ENCODE assay signal across 8 mouse cellular contexts in the genomic region with DNA sequence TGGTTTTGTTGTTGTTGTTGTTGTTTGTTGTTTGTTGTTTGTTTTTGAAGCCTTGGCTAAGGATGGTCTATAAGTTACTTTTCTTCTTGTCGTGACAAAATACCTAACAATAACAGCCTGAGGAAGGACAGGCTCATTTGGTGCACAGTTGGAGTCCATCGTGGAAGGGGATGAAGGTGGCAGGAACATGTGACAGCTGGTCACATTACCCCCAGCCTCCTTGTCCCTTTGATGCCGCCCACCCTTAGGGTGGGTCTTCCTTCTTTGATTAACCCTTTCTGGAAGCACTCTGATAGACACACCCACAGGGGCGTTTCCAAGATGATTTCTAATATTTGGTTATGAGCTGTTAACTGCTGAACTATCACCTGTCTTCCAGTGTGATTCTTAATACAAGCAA. TPM values are rescaled to one million over a fixed set of nuclear protein-coding genes. Genes with fewer than 3 reads are reported as not detected.
DNase-seq lines count a peak whose midpoint lies in the region; ATAC-seq lines count a peak whose summit lies in the region.

No protein-coding gene starts in this region.

- H3K4me2 ChIP-seq in hindbrain, embryonic 13.5 days: no peak overlapping the region
- no peak overlapping the region for H3K4me2 ChIP-seq in midbrain, embryonic 12.5 days (replicated peaks)
- H3K4me2 ChIP-seq in intestine, embryonic 15.5 days (replicated peaks): no peak overlapping the region
- no peak overlapping the region for H3K4me2 ChIP-seq in midbrain, embryonic 16.5 days (ENCODE audit: low read length)

- no peaks in the 10 kb centered on the region for H3K36me3 ChIP-seq in hindbrain, embryonic 13.5 days
- no peaks in the 10 kb centered on the region for H3K36me3 ChIP-seq in hindbrain, embryonic 10.5 days
- no peaks in the 10 kb centered on the region for H3K36me3 ChIP-seq in midbrain, embryonic 12.5 days
- no peaks in the 10 kb centered on the region for H3K36me3 ChIP-seq in midbrain, embryonic 10.5 days
- H3K36me3 ChIP-seq in intestine, embryonic 15.5 days: no peaks in the 10 kb centered on the region
- H3K36me3 ChIP-seq in midbrain, embryonic 16.5 days (ENCODE audit: control insufficient read depth, insufficient read depth, low read length): no peaks in the 10 kb centered on the region

- no peak overlapping the region for H3K4me3 ChIP-seq in hindbrain, embryonic 13.5 days
- no peak overlapping the region for H3K4me3 ChIP-seq in hindbrain, embryonic 10.5 days
- no peak overlapping the region for H3K4me3 ChIP-seq in midbrain, embryonic 12.5 days
- H3K4me3 ChIP-seq in midbrain, embryonic 10.5 days: no peak overlapping the region
- H3K4me3 ChIP-seq in intestine, embryonic 15.5 days (replicated peaks): no peak overlapping the region
- no peak overlapping the region for H3K4me3 ChIP-seq in midbrain, embryonic 16.5 days (ENCODE audit: low read depth, low read length)

- H3K9ac ChIP-seq in hindbrain, embryonic 13.5 days: no peak overlapping the region
- no peak overlapping the region for H3K9ac ChIP-seq in midbrain, embryonic 12.5 days (replicated peaks)
- H3K9ac ChIP-seq in intestine, embryonic 15.5 days: no peak overlapping the region
- no peak overlapping the region for H3K9ac ChIP-seq in midbrain, embryonic 16.5 days (ENCODE audit: low read depth, low read length)

- ATAC-seq in hindbrain, embryonic 13.5 days (ENCODE audit: low FRiP score): peak; percentile 28; the same call in 1 of the 2 replicates
- ATAC-seq in midbrain, embryonic 12.5 days (ENCODE audit: low FRiP score, low read depth): peak; percentile 38; the same call in 1 of the 2 replicates
- ATAC-seq in intestine, embryonic 15.5 days: peak; percentile 45
- peak; percentile 32; the same call in 1 of the 2 replicates for ATAC-seq in midbrain, embryonic 16.5 days

- no peak overlapping the region for H3K27ac ChIP-seq in hindbrain, embryonic 13.5 days
- no peak overlapping the region for H3K27ac ChIP-seq in hindbrain, embryonic 10.5 days
- no peak overlapping the region for H3K27ac ChIP-seq in midbrain, embryonic 12.5 days (replicated peaks)
- H3K27ac ChIP-seq in midbrain, embryonic 10.5 days (replicated peaks): no peak overlapping the region
- H3K27ac ChIP-seq in intestine, embryonic 15.5 days: no peak overlapping the region
- H3K27ac ChIP-seq in midbrain, embryonic 16.5 days (ENCODE audit: low read length): no peak overlapping the region

- H3K27me3 ChIP-seq in hindbrain, embryonic 13.5 days: no peaks in the 10 kb centered on the region
- H3K27me3 ChIP-seq in hindbrain, embryonic 10.5 days (ENCODE audit: insufficient read depth, poor library complexity, severe bottlenecking): no peaks in the 10 kb centered on the region
- H3K27me3 ChIP-seq in midbrain, embryonic 12.5 days: no peaks in the 10 kb centered on the region
- H3K27me3 ChIP-seq in midbrain, embryonic 10.5 days (ENCODE audit: low read depth, poor library complexity, severe bottlenecking): no peaks in the 10 kb centered on the region
- H3K27me3 ChIP-seq in intestine, embryonic 15.5 days (replicated peaks): no peaks in the 10 kb centered on the region
- H3K27me3 ChIP-seq in midbrain, embryonic 16.5 days (ENCODE audit: control insufficient read depth, insufficient read depth, low read depth, low read length): no peaks in the 10 kb centered on the region

- no peaks in the 10 kb centered on the region for H3K9me3 ChIP-seq in hindbrain, embryonic 13.5 days
- no peaks in the 10 kb centered on the region for H3K9me3 ChIP-seq in hindbrain, embryonic 10.5 days
- H3K9me3 ChIP-seq in midbrain, embryonic 12.5 days: no peaks in the 10 kb centered on the region
- no peaks in the 10 kb centered on the region; the same call in 1 of the 2 replicates for H3K9me3 ChIP-seq in midbrain, embryonic 10.5 days (replicated peaks)
- no peaks in the 10 kb centered on the region for H3K9me3 ChIP-seq in intestine, embryonic 15.5 days
- no peaks in the 10 kb centered on the region for H3K9me3 ChIP-seq in midbrain, embryonic 16.5 days (replicated peaks; ENCODE audit: control insufficient read depth, low read length, poor library complexity, severe bottlenecking)

- peaks cover 4% of the 10 kb centered on the region; the same call in 1 of the 2 replicates for H3K4me1 ChIP-seq in hindbrain, embryonic 13.5 days (replicated peaks)
- no peaks in the 10 kb centered on the region for H3K4me1 ChIP-seq in hindbrain, embryonic 10.5 days (replicated peaks)
- no peaks in the 10 kb centered on the region for H3K4me1 ChIP-seq in midbrain, embryonic 12.5 days
- no peaks in the 10 kb centered on the region for H3K4me1 ChIP-seq in midbrain, embryonic 10.5 days
- H3K4me1 ChIP-seq in intestine, embryonic 15.5 days (replicated peaks): no peaks in the 10 kb centered on the region
- peaks cover 2% of the 10 kb centered on the region; the same call in 1 of the 2 replicates for H3K4me1 ChIP-seq in midbrain, embryonic 16.5 days (ENCODE audit: control insufficient read depth, insufficient read depth, low read length)

- 50% methylated on average over 4 of the region's 4 CpGs for WGBS in hindbrain, embryonic 13.5 days
- WGBS in hindbrain, embryonic 10.5 days: 43% methylated on average over 4 of the region's 4 CpGs
- 38% methylated on average over 4 of the region's 4 CpGs for WGBS in midbrain, embryonic 12.5 days
- 62% methylated on average over 4 of the region's 4 CpGs for WGBS in midbrain, embryonic 10.5 days
- WGBS in intestine, embryonic 15.5 days: 43% methylated on average over 4 of the region's 4 CpGs
- 37% methylated on average over 4 of the region's 4 CpGs for WGBS in midbrain, embryonic 16.5 days

- no peak for DNase-seq in hindbrain, embryonic 10.5 days (ENCODE audit: low spot score)
- DNase-seq in midbrain, embryonic 10.5 days (ENCODE audit: low spot score): no peak
- no peak for DNase-seq in adrenal gland, postnatal 4 days (ENCODE audit: low spot score in 2 of 2)
- DNase-seq in heart, postnatal 10 days: no peak

- intact Hi-C loops in heart, postnatal 10 days (cut with DNase I): loop anchor here (5.0 to 10.0 kb wide), 2 partner anchors 317 to 519 kb away; no protein-coding TSS in a partner anchor

RNA-seq across cellular contexts. Expression of a gene that starts 58.3 kb away (rescaled TPM):
- 9.7 and 12.6 TPM in 2 replicates for polyA plus RNA-seq in hindbrain, embryonic 13.5 days (2015; fragmentation: Nextera tagmentation; extraction: Ambion mirVana)
- polyA plus RNA-seq in hindbrain, embryonic 10.5 days (2016; fragmentation: Nextera tagmentation; extraction: Ambion mirVana): 7.0 and 7.9 TPM in 2 replicates
- 8.4 and 9.0 TPM in 2 replicates for polyA plus RNA-seq in midbrain, embryonic 12.5 days (2016; fragmentation: Nextera tagmentation; extraction: Ambion mirVana)
- 7.9 and 8.0 TPM in 2 replicates for polyA plus RNA-seq in midbrain, embryonic 10.5 days (2016; fragmentation: Nextera tagmentation; extraction: Ambion mirVana)
- polyA plus RNA-seq in intestine, embryonic 15.5 days (2015; fragmentation: Nextera tagmentation; extraction: Ambion mirVana): 7.3 and 8.6 TPM in 2 replicates
- polyA plus RNA-seq in midbrain, embryonic 16.5 days (2015; fragmentation: Nextera tagmentation; extraction: Ambion mirVana): 11.8 TPM in 2 replicates
- total RNA-seq in adrenal gland, postnatal 4 days (2021): 1 to 10 TPM; 3.7 to 4.1 TPM
- 10 to 100 TPM; 25.3 to 27.8 TPM for total RNA-seq in heart, postnatal 10 days (2021)
